Mouse (Mus musculus) intestine, postnatal 0 days (tissue): ENCODE data around the gene Pigg. TPM values are rescaled to one million over a fixed set of nuclear protein-coding genes. Genes with fewer than 3 reads are reported as not detected.

ENCODE experiments used
- ATAC-seq: fragments of 200-750 bp; cut with Nextera tagmentation; 2 replicates; pipeline ENCODE4 v1.8.0; 2017; ENCODE audit warnings: mild to moderate bottlenecking, moderate TSS enrichment, moderate library complexity
- H3K27ac ChIP-seq: fragments of 300-500 bp; sonication (generic); 2 replicates; pipeline ENCODE4 v1.5.1; 2014; ENCODE audit warnings: mild to moderate bottlenecking, low read depth, low read length, moderate library complexity
- H3K27me3 ChIP-seq: fragments of 300-500 bp; sonication (generic); replicated peaks from 2 replicates; pipeline ENCODE4 v1.6.1; 2014; ENCODE audit warnings: low read length, mixed read lengths; ENCODE audit not compliant: control insufficient read depth, insufficient read depth
- H3K36me3 ChIP-seq: fragments of 300-500 bp; sonication (generic); 2 replicates; pipeline ENCODE4 v1.6.1; 2014; ENCODE audit warnings: mild to moderate bottlenecking, moderate library complexity; ENCODE audit not compliant: control insufficient read depth, insufficient read depth
- H3K4me1 ChIP-seq: fragments of 300-500 bp; sonication (generic); replicated peaks from 2 replicates; pipeline ENCODE4 v1.6.1; 2014; ENCODE audit warnings: antibody characterized with exemption, low read length, mixed read lengths; ENCODE audit not compliant: control insufficient read depth, insufficient read depth
- H3K4me2 ChIP-seq: fragments of 300-500 bp; sonication (generic); replicated peaks from 2 replicates; pipeline ENCODE4 v1.6.1; 2014; ENCODE audit warnings: low read depth, mild to moderate bottlenecking, moderate library complexity
- H3K4me3 ChIP-seq: fragments of 300-500 bp; sonication (generic); 2 replicates; pipeline ENCODE4 v1.5.1; 2014; ENCODE audit warnings: low read depth, low read length
- H3K9ac ChIP-seq: fragments of 300-500 bp; sonication (generic); 2 replicates; pipeline ENCODE4 v1.6.1; 2014; ENCODE audit warnings: mild to moderate bottlenecking, low read depth, low read length
- H3K9me3 ChIP-seq: fragments of 300-500 bp; sonication (generic); 2 replicates; pipeline ENCODE4 v1.6.1; 2016; ENCODE audit warnings: mixed run types; ENCODE audit not compliant: control insufficient read depth
- CTCF ChIP-seq: sonication (generic); IDR thresholded peaks from 2 replicates; pipeline ENCODE4 v1.5.1; 2016; ENCODE audit warnings: low read depth, mild to moderate bottlenecking, control low read depth, antibody characterized with exemption, moderate library complexity
- WGBS: fragments of 180-500 bp; shearing (Covaris S2); extraction: QIAGEN DNeasy Blood & Tissue Kit; methylation state at CpG from one replicate; pipeline ENCODE4 v1.1.7; 2014; 5-methylcytosine and 5-hydroxymethylcytosine counted together
- polyA plus RNA-seq: library from polyadenylated mRNA; unstranded; fragments of >200 nt; fragmentation: Nextera tagmentation; extraction: Ambion mirVana; gene quantifications from 2 replicates; pipeline ENCODE4 v1.2.1, GENCODE M21; 2015

The Pigg gene
- polyA plus RNA-seq, 1 experiment from 2014 or later: 3.1 TPM

DNA sequence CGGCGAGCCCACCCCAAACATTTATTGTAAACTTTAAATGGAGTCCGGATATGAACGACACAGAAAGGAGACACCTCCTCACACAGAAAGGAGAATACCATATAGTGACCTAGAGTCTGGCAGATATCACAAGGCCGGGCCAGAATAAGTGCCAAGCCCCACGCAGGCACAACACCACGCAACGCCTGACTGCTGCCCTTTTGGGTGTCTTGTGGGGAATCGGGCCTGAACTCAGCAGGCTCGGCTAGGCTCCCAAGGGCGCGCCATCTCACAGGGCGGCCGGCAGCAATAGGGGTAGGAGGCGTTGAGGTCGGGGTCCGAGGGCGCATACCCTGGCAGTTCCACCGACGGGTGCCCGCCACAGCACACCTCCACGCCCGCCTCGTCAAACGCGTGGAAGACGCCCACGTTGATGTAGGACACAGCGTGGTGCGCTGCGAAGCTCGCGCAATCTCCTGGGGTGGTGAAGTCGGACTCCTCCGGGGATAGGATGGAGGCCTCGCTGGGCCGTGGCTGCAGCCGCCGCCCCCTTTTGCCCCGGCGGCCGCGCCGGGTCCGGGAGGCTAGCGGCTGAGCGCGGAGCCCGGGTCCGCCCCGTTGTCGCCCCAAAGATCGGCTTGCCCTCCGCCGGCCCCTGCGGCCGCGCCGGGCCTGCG is 54.0 kb downstream of the Pigg start:
- no peak for ATAC-seq
- no peak for TF ChIP-seq CTCF
- H3K27me3 ChIP-seq: peaks cover 70% of the 10 kb centered on the region
- H3K36me3 ChIP-seq: no peaks in the 10 kb centered on the region
- no peak overlapping the region for H3K9ac ChIP-seq
- peak overlapping the region; percentile 59 for H3K4me3 ChIP-seq
- WGBS: 4% methylated on average over 51 of the region's 60 CpGs
- no peaks in the 10 kb centered on the region for H3K9me3 ChIP-seq
- H3K27ac ChIP-seq: no peak overlapping the region
- H3K4me2 ChIP-seq: peak overlapping the region; percentile 97
- peaks cover 8% of the 10 kb centered on the region; the same call in 1 of the 2 replicates for H3K4me1 ChIP-seq

GRCm38 (mm10) chr5:108366984-108367841 is 54.8 kb downstream of the Pigg start:
- TF ChIP-seq CTCF: peak; percentile 45
- peak overlapping the region; percentile 97 for H3K4me2 ChIP-seq
- peak overlapping the region; percentile 59 for H3K4me3 ChIP-seq
- no peaks in the 10 kb centered on the region for H3K9me3 ChIP-seq
- 0 out of 2 replicates have a peak overlapping the region, but pooled peaks have one; percentile 7 for H3K9ac ChIP-seq
- 0 out of 2 replicates have a peak, but pooled peaks have one; percentile 11 for ATAC-seq
- peaks cover 77% of the 10 kb centered on the region for H3K27me3 ChIP-seq
- H3K4me1 ChIP-seq: peaks cover 8% of the 10 kb centered on the region; the same call in 1 of the 2 replicates
- H3K36me3 ChIP-seq: no peaks in the 10 kb centered on the region
- WGBS: under 1% methylated on average over 58 of the region's 100 CpGs
- H3K27ac ChIP-seq: no peak overlapping the region

GRCm38 (mm10) chr5:108367871-108368332 is 55.5 kb downstream of the Pigg start, which contains the start of gene Gm42517:
TSS of gene Gm42517 (minus strand) at chr5:108367922.
- Histone ChIP-seq H3K4me1 (peaks cover 8% of the 10 kb centered on the region; the same call in 1 of the 2 replicates), H3K9me3 (no peaks in the 10 kb centered on the region), H3K4me3 (peak within 1 kb of the TSS; percentile 59), H3K27ac (no peak within 1 kb of the TSS), H3K4me2 (peak within 1 kb of the TSS; percentile 97), H3K9ac (0 out of 2 replicates have a peak within 1 kb of the TSS, but pooled peaks have one; percentile 7), H3K36me3 (no peaks in the 10 kb centered on the region), H3K27me3 (peaks cover 82% of the 10 kb centered on the region)
- WGBS: under 1% methylated on average over 18 of the region's 36 CpGs
- no peak for ATAC-seq
- TF ChIP-seq CTCF: no peak

GRCm38 (mm10) chr5:108368446-108368845 is 56.0 kb downstream of the Pigg start:
- peak overlapping the region; percentile 97 for H3K4me2 ChIP-seq
- ATAC-seq: no peak
- peak overlapping the region; percentile 59 for H3K4me3 ChIP-seq
- H3K36me3 ChIP-seq: no peaks in the 10 kb centered on the region
- no peak for TF ChIP-seq CTCF
- H3K27me3 ChIP-seq: peaks cover 82% of the 10 kb centered on the region
- no peak overlapping the region for H3K27ac ChIP-seq
- WGBS: 14% methylated on average over 6 of the region's 6 CpGs
- no peak overlapping the region for H3K9ac ChIP-seq
- H3K9me3 ChIP-seq: no peaks in the 10 kb centered on the region
- H3K4me1 ChIP-seq: peaks cover 8% of the 10 kb centered on the region; the same call in 1 of the 2 replicates

- no peak for ATAC-seq
- TF ChIP-seq CTCF: no peak
- peaks cover 86% of the 10 kb centered on the region for H3K27me3 ChIP-seq
- WGBS: under 1% methylated on average over 49 of the region's 49 CpGs
- H3K4me1 ChIP-seq: peaks cover 8% of the 10 kb centered on the region; the same call in 1 of the 2 replicates
- H3K4me3 ChIP-seq: peak overlapping the region; percentile 59
- no peak overlapping the region for H3K9ac ChIP-seq
- no peaks in the 10 kb centered on the region for H3K9me3 ChIP-seq
- no peak overlapping the region for H3K27ac ChIP-seq
- no peaks in the 10 kb centered on the region for H3K36me3 ChIP-seq
- H3K4me2 ChIP-seq: peak overlapping the region; percentile 97
Observed at GRCm38 (mm10) chr5:108368851-108369621, 56.6 kb downstream of the Pigg start.
